Mouse (Mus musculus) bone marrow, adult 2 months (tissue): ENCODE data around the gene Stra6l. TPM values are rescaled to one million over a fixed set of nuclear protein-coding genes. Genes with fewer than 3 reads are reported as not detected.

Source experiments
- H3K27ac ChIP-seq: fragments of 200-500 bp; 2 replicates; pipeline ENCODE4 v1.5.1; 2012; ENCODE audit warnings: low read depth, mild to moderate bottlenecking, control low read depth, inconsistent platforms, low read length; ENCODE audit not compliant: control insufficient read depth, poor library complexity, insufficient read depth
- H3K4me1 ChIP-seq: fragments of 200-500 bp; 2 replicates; pipeline ENCODE4 v1.6.1; 2011; ENCODE audit warnings: low read length; ENCODE audit not compliant: control insufficient read depth, insufficient read depth
- H3K4me3 ChIP-seq: fragments of 200-500 bp; replicated peaks from 2 replicates; pipeline ENCODE3; 2011; ENCODE audit warnings: mild to moderate bottlenecking, low read depth, low read length, control low read depth; ENCODE audit not compliant: control insufficient read depth
- CTCF ChIP-seq: fragments of 200-500 bp; IDR thresholded peaks from 2 replicates; pipeline ENCODE4 v1.5.1; 2011; ENCODE audit warnings: low read length, control low read depth; ENCODE audit not compliant: control insufficient read depth, insufficient read depth
- POLR2A ChIP-seq: fragments of 200-500 bp; IDR thresholded peaks from 2 replicates; pipeline ENCODE4 v1.6.1; 2011; ENCODE audit warnings: low read depth, mild to moderate bottlenecking, control low read depth, low read length, borderline replicate concordance; ENCODE audit not compliant: control insufficient read depth
- WGBS: fragments of 180-500 bp; shearing (Covaris S2); methylation state at CpG from one replicate; pipeline ENCODE4 v1.1.7; 2018; 5-methylcytosine and 5-hydroxymethylcytosine counted together
- polyA plus RNA-seq: library from polyadenylated mRNA; stranded (reverse); fragments of >200 nt; gene quantifications from 2 replicates; pipeline ENCODE4 v1.2.4, GENCODE M21; 2011; ENCODE audit warnings: low replicate concordance; ENCODE audit not compliant: missing spikeins, insufficient read depth, insufficient read length

The Stra6l gene
- polyA plus RNA-seq, 1 experiment: not detected

DNA sequence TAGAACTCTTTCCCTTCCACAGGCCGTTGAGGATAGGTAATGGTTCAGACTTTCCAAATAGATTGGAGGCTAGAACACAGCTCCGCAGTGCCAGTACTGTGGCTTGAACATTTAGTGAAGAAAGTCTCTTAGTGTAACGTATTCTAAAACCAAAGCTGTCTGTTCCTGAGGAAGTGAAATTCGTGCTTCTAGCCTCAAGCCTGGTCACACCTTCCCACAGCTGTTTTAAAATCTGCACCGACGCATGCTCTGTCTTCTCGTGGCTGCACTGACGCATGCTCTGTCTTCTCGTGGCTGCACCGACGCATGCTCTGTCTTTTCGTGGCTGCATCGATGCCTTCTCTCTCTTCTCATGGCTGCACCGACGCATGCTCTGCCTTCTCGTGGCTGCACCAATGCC, 34.8 kb downstream of the Stra6l start:
- Histone ChIP-seq H3K27ac (peak overlapping the region; percentile 58; the same call in 1 of the 2 replicates), H3K4me1 (peaks cover 5% of the 10 kb centered on the region), H3K4me3 (no peak overlapping the region)
- WGBS: 40% methylated on average over 16 of the region's 16 CpGs
- TF ChIP-seq POLR2A (no peak), CTCF (no peak)

DNA sequence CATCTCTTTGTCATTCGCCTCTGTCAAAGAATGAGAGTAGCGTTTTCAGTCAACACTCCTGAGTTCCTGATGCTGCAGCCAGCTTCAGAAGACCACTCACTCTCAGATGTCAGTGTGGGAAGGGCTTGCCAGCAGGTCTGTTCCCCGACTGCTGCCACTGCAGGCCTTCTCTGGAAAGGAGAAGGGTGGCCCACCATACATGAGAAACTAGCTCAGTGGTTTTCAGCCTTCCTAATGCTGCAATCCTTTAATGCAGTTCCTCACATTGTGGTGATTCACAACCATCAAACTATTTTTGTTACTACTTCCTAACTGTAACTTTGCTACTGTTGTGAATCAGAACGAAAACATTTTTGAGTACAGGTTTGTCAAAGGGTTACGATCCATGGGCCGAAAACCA, 41.0 kb downstream of the Stra6l start:
- TF ChIP-seq CTCF (no peak), POLR2A (no peak)
- WGBS: 49% methylated on average over 6 of the region's 6 CpGs
- no peaks in the 10 kb centered on the region for H3K4me1 ChIP-seq
- H3K27ac ChIP-seq: peak overlapping the region; percentile 39
- no peak overlapping the region for H3K4me3 ChIP-seq

GRCm38 (mm10) chr4:45890066-45890761, 41.8 kb downstream of the Stra6l start, which contains the start of gene Ccdc180:
Ccdc180 (plus strand) TSS chr4:45890303.
- 13% methylated on average over 19 of the region's 19 CpGs for WGBS
- peak within 1 kb of the TSS; percentile 39 for H3K27ac ChIP-seq
- no peaks in the 10 kb centered on the region for H3K4me1 ChIP-seq
- TF ChIP-seq POLR2A: 0 out of 2 replicates have a peak, but pooled peaks have one; percentile 7
- TF ChIP-seq CTCF: no peak
- no peak within 1 kb of the TSS for H3K4me3 ChIP-seq

DNA sequence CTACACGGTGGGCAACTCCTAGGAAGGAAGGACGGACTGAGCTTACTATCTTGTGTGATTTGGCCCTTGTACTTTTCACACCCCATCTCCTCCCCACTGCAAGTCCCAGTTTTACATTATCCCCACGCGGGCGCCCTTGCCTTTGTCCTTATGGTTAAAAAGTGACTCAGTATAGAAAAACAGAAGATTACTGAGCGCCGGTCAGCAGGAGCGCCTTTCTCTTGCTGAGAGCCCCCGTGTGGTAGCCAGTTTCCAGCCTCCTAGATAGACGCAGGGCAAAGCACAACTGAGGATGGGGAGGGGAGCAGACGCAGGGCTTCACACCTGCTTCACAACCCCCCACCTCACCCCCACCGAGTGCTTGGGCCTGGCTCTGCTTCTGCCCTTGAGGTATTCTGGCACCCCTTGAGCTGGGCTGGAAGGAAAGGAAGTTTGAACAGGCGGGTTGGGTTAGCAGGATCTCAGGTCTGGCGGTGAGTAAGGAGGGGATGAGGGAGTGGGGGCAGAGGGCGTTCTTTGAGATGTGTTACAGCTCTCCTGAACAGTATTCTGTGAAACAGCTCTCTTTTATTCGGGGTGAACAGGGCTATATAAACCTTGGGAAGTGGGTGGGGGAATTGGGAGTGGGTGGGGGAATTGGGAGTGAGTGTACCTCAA, 48.1 kb downstream of the Stra6l start:
- H3K4me1 ChIP-seq: no peaks in the 10 kb centered on the region
- H3K4me3 ChIP-seq: no peak overlapping the region
- H3K27ac ChIP-seq: no peak overlapping the region
- TF ChIP-seq POLR2A: no peak
- no peak for TF ChIP-seq CTCF
- 45% methylated on average over 16 of the region's 16 CpGs for WGBS

- no peaks in the 10 kb centered on the region for H3K4me1 ChIP-seq
- TF ChIP-seq POLR2A (no peak), CTCF (no peak)
- 17% methylated on average over 5 of the region's 5 CpGs for WGBS
- no peak overlapping the region for H3K4me3 ChIP-seq
- H3K27ac ChIP-seq: no peak overlapping the region
These were observed 49.9 kb downstream of the Stra6l start for GRCm38 (mm10) chr4:45898413-45898812.

DNA sequence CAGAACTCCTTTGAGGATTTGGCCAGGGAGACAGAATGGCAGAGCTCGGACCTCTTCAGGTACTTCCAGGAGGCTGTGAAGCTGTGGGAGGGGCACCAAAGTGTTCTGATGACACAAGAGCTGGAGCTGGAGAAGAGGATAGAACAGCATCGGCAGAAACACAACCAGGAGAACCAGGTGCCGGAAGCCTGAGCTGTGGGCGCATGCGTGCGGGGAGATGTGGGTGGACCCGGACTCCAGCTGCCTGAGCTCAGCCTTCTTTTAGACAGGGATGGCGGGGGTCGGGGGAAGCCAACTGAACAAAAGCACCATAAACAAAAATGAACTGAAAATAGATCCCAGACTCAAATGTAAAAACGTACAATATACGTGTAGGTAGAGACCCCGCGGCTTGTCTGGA, 60.8 kb downstream of the Stra6l start:
- WGBS: 87% methylated on average over 13 of the region's 13 CpGs

DNA sequence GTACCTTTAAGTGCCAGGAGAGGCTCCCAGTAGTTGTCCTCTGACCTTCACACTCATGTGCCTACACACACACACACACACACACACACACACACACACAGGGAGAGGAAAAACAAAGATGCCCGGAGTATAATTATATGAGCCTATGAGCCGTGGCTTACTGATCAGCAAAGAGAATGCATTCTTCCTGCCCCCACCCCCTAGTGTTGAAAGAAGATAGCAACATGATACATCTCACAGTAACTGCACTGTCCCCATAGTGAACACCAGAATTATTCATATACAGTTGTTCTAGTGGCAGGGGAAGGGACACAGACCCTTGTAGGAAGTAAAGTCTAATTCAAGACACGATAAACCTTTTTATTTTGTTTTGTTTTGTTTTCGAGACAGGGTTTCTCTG, 61.5 kb downstream of the Stra6l start:
- Histone ChIP-seq H3K4me3 (no peak overlapping the region), H3K27ac (no peak overlapping the region), H3K4me1 (no peaks in the 10 kb centered on the region)
- TF ChIP-seq POLR2A (no peak), CTCF (no peak)
- WGBS: 59% methylated on average over 4 of the region's 4 CpGs

More for the DNA sequence above, 60.8 kb downstream of the Stra6l start:
- H3K4me3 ChIP-seq: no peak overlapping the region
- no peak overlapping the region for H3K27ac ChIP-seq
- no peak for TF ChIP-seq CTCF
- TF ChIP-seq POLR2A: no peak
- no peaks in the 10 kb centered on the region for H3K4me1 ChIP-seq

GRCm38 (mm10) chr4:45911256-45911655, 62.8 kb downstream of the Stra6l start:
- TF ChIP-seq CTCF: no peak
- TF ChIP-seq POLR2A: no peak
- Histone ChIP-seq H3K4me1 (no peaks in the 10 kb centered on the region), H3K4me3 (no peak overlapping the region), H3K27ac (no peak overlapping the region)
- WGBS: 69% methylated on average over 5 of the region's 5 CpGs
